Mouse (Mus musculus) liver, embryonic 14.5 days (tissue): ENCODE data around the gene Nudt19.

Experiments used
- CTCF ChIP-seq: IDR thresholded peaks from 2 replicates; pipeline ENCODE4 v1.5.1; 2016; ENCODE audit warnings: antibody characterized with exemption, low read depth, control low read depth
- EP300 ChIP-seq: IDR thresholded peaks from 2 replicates; pipeline ENCODE4 v1.6.1; 2016; ENCODE audit warnings: antibody characterized with exemption, low read depth

DNA sequence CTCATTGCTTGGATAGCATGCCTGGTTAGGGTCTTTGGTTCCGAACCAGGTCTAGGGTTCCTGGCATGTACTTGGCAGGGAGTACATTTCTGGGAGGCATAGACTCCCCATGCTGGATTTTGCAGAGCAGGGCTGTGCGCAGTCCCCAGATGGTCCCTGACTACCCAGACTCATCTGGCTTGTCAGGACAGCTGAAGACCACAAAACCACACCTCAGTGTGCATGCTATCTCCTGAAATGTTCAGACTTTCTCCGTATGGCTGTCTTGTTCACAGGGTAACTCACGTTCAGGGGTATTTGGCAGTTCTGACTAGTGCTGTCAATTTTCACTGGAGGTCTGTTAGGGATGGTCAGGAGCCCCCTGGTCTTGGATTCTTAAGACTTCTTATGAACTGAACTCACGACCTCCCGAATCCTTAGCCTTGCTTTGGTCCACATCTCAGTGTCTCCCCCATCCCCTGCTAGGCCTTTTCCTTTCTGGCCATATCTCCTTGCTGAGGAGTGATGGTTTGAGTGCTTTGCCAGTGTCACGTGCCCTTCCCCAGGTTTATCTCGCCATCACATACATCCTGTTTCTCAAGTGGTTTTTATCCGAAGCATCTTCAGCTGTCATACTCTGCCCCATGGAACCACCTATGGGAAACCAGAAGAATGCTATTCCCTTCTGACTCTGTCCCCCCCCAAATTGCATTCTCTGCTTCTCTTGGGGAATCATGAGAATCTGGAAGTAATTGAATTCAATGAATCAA is 32.8 kb upstream of the Nudt19 start:
- no peak for TF ChIP-seq CTCF
- TF ChIP-seq EP300 = peak; percentile 44; the same call in 1 of the 2 replicates
